Mouse (Mus musculus) right cerebral cortex, postnatal 25 days (tissue): ENCODE data around the gene Abcf2.

Experiments
- DNase-seq: peaks from one replicate; pipeline ENCODE4 v3.0.0; 2022

Gene Abcf2

DNA sequence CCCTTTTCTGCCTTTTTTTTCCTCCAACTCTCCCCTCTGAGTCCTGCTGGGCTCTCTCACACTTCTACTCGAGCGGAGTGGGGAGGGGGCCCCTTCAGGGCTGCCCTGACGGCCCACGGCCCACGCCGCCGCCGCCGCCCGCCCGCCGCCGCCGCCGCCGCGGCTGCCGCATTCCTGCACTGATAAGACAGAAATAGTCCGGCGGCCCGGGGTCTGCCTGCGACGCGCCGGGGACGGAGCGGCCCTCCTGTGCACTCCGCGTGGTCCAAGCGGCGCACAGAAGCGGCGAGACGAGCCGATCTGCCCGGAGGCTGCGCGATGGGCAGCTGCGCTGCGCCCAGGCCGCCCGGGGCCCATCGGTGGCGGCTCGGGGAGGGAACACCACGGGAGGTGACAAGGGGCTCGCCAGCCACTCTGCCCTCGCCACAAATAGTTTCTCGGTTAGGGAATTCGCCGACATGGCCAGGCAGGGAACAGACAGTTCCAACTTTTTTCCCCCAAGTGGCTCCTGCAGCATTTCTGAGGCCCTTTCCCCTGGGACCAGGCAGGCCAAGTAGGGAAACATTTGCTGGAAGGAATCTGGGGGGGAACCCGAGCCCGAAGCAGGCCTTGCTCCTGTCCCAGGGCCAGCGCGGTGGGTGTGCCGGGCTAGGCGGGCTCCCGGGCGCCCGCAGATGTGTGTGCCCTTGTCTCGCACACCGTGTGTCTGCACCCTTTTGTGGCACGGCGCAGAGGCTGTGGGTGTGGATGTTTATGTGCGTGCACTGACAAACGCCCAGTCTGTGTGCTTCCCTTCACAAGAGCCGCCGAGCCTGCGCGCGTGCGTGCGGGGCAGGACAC, 24.9 kb upstream of the Abcf2 start:
- DNase-seq: peak; percentile 56

DNA sequence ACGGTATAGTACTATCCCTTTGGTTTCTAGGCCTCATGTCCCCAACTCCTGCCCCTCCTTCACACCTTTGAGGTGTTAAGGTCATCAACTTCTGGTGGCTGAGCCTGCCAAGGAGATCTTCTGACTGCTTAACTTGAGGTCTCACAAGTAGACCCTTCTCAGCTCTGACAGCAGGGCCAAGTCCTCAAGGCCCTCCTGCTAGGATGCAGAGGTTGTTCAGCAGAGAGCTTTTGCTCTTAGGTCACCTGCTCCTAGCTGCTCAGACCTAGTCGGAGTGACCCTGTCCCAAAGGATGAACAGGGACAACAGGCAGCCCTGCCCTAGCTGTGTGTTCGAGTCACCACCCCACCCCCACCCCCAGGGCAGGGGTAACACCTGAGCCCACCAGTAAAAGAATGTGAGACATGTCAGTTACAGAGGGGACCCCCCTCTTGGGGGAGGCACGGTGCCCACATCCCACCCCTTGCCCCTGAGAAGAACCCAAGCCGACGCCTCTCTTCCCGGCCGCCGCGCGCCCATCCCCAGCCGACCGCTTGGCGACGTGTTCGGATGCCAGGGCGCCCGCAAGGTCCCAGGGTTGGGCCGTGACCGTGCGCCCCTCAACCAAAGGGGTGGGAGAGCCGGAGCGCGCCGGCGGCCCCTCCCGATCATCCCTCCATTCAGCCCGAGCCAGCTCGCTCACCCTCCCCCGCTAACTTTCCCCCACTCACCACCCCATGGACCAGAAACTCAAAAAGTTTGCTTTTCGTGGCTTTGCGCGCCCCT, 24.0 kb upstream of the Abcf2 start:
- DNase-seq: no peak

- no peak for DNase-seq
Measured at GRCm38 (mm10) chr5:24600236-24600635, 23.0 kb upstream of the Abcf2 start.

- DNase-seq: no peak
Measured at GRCm38 (mm10) chr5:24599137-24599536, 21.9 kb upstream of the Abcf2 start.

- DNase-seq: no peak
Measured at GRCm38 (mm10) chr5:24598570-24599006, 21.3 kb upstream of the Abcf2 start.

- DNase-seq: no peak
Measured at GRCm38 (mm10) chr5:24597901-24598569, 20.8 kb upstream of the Abcf2 start.

- peak; percentile 66 for DNase-seq
Measured at GRCm38 (mm10) chr5:24597221-24597728, 20.0 kb upstream of the Abcf2 start.

GRCm38 (mm10) chr5:24596519-24597171, 19.4 kb upstream of the Abcf2 start:
- peak; percentile 80 for DNase-seq

DNA sequence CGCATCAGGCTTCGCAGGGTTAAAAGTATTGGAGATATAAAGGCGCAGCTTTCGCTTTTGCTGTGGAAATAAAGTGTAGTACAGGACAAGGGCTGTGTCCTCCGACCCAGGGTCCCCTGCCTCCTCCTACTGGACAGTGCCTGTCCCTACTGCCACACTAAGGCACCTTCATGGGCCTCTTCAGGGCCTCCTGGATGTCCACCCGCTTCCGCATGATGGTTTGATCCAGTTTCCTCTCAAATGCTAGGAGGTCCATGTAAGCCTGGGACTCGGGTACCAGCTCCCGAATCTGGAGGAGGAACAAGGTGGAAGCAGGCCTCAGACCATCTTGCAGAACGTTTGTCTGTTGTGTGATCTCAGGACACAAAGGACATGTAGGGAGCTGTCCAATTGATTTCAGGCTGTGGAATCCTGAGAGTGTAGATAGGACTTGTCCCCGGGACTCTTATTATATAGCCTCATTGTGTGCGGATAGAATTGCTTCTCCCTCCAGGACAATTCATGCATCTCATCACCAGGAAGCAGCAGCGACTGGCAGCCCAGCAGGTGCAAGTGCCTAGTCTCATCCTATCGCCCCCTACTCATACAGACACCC, 18.6 kb upstream of the Abcf2 start:
- no peak for DNase-seq

GRCm38 (mm10) chr5:24595261-24595660, 18.0 kb upstream of the Abcf2 start:
- no peak for DNase-seq

- no peak for DNase-seq
Measured at GRCm38 (mm10) chr5:24594346-24594745, 17.1 kb upstream of the Abcf2 start.

GRCm38 (mm10) chr5:24593928-24594327, 16.7 kb upstream of the Abcf2 start:
- DNase-seq: no peak

- no peak for DNase-seq
Measured at GRCm38 (mm10) chr5:24593230-24593629, 16.0 kb upstream of the Abcf2 start.

GRCm38 (mm10) chr5:24592471-24593160, 15.3 kb upstream of the Abcf2 start:
- DNase-seq: no peak

DNA sequence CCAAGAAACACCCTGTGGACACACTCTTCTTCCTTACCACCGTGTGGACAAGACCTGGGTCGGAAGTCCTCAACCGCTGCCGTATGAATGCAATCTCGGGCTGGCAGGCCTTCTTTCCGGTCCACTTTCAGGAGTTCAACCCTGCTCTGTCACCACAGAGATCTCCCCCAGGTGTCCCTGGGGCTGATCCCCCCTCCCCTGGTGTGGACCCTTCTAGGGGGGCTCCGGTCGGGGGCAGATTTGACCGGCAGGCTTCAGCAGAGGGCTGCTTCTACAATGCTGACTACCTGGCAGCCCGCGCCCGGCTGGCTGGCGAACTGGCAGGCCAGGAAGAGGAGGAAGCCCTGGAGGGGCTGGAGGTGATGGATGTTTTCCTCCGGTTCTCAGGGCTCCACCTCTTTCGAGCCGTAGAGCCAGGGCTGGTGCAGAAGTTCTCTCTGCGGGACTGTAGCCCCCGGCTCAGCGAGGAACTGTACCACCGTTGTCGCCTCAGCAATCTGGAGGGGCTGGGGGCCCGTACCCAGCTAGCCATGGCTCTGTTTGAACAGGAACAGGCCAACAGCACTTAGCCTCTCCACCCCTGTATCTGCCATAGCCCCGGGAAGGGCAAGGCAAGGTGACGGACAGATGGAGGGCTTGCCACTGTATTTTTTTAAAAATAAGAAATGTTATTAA, 14.7 kb upstream of the Abcf2 start:
- DNase-seq: no peak

GRCm38 (mm10) chr5:24591268-24591721, 14.0 kb upstream of the Abcf2 start:
- DNase-seq: no peak

DNA sequence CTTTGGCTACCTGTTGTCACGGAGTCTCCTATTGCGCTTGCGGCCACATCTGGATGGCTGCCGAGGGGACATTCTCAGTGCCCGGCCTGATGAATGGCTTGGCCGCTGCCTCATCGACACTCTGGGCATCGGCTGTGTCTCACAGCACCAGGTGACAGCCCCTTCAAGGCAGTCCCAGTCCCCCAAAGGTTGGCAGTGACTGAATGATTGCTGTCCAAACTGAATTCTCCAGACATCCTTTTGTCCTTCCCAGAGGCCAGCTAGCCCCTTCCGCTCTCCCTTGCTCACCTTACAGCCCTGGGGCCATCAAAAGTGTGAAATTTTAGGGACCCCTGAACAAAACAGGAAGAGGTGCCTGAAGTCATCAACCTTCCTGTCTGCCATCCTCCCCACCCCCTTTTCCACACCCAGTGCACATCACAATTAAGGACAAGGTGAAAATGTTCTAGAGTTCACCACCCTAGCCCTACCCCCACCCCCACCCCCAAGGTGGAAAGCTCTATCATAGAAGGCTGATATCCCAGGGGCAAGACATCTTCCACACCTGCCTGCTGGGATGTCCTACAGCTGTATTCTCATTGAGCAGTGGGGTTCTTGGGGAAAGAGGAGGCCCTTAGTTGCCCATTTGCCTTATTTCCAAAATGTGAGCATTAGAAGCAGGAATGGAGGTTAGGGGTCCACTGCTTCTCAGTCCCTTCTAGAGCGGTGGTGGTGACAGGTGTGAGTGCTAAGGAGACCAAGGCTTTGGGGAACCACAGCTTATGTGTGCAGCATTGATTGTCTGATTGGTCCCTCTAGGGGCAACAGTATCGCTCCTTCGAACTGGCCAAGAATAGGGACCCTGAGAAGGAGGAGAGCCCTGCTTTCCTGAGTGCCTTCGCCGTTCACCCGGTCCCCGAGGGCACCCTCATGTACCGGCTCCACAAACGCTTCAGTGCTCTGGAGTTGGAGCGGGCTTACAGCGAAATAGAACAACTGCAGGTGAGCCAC, 12.5 kb upstream of the Abcf2 start:
- DNase-seq: no peak

DNA sequence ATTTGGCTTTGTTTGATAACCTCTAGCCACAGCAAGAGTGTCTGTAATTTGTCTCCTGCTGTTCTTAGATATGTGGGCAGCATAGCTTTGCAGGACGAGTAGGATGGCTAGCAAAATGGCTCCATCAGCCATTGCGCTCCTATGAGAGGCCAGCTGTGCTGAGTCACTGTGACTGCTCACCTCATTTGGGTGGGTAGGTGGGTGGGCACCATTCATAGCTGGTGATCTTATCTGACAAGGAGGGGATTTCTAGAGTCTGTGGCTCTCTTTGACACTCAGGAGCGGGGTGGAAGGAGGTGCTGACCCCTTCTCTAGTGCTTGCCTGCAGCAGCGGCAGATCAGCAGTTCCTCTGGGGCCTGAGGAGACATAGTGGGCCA, 9.9 kb upstream of the Abcf2 start:
- peak; percentile 59 for DNase-seq

- DNase-seq: peak; percentile 83
Measured at GRCm38 (mm10) chr5:24586547-24587199, 9.4 kb upstream of the Abcf2 start, which contains the start of gene Chpf2. Gene Chpf2, plus strand, starts transcription at chr5:24586741.
